Mouse (Mus musculus) cerebellum, adult 2 months (tissue): Measurements from ENCODE around the gene Rab20.

ENCODE experiments used
- CTCF ChIP-seq: fragments of 200-500 bp; IDR thresholded peaks from 2 replicates; pipeline ENCODE4 v1.5.1; 2011; ENCODE audit warnings: low read depth, mild to moderate bottlenecking, control low read depth, low read length, moderate library complexity, borderline replicate concordance; ENCODE audit not compliant: insufficient read depth
- POLR2A ChIP-seq: fragments of 200-500 bp; IDR thresholded peaks from 2 replicates; pipeline ENCODE4 v1.6.1; 2011; ENCODE audit warnings: low read length, control low read depth, borderline replicate concordance; ENCODE audit not compliant: insufficient read depth

DNA sequence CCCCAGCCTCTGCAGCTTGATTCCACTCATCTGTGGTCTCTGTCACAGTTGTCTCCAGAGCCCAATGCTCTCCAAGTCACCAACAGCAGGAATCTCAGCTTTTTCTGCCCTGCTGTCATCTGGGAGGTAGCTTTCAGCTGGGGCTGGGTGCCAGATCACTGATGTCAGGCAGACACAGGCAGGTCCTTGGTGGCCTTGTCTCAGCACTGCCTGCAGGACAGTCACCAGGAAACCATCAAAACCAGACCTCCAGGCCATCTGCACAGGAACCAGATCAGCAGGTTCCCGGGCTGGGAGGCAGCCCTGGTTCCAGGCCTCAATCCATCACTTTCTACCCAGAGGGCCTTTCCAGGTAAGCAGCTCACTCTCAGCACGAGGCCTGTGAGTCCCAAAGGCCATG lies 16.7 kb downstream of the Rab20 start:
- TF ChIP-seq POLR2A (no peak), CTCF (no peak)
